Mouse (Mus musculus) frontal cortex, adult (tissue): ENCODE measurements around the gene Gpr162.

Experiments
- ATAC-seq: cut with Nextera tagmentation; 2 replicates; pipeline ENCODE4 v1.9.2; 2017; ENCODE audit warnings: mild to moderate bottlenecking, moderate library complexity, mixed read lengths; ENCODE audit not compliant: low TSS enrichment

Gpr162 gene

GRCm38 (mm10) chr6:124881821-124882220, 18.0 kb upstream of the Gpr162 start:
- no peak for ATAC-seq

GRCm38 (mm10) chr6:124879390-124879789, 15.6 kb upstream of the Gpr162 start:
- no peak for ATAC-seq

GRCm38 (mm10) chr6:124874348-124874747, 10.6 kb upstream of the Gpr162 start:
- ATAC-seq, result no peak

- no peak for ATAC-seq
Measured at GRCm38 (mm10) chr6:124866560-124866959, 2.8 kb upstream of the Gpr162 start.

GRCm38 (mm10) chr6:124865766-124866362, 2.1 kb upstream of the Gpr162 start:
- ATAC-seq, result no peak

GRCm38 (mm10) chr6:124863125-124863657, 592 bp downstream of the Gpr162 start:
- no peak for ATAC-seq

GRCm38 (mm10) chr6:124862406-124863124, 1.2 kb downstream of the Gpr162 start:
- 0 out of 2 replicates have a peak, but pooled peaks have one; percentile 8 for ATAC-seq

- no peak for ATAC-seq
Measured at GRCm38 (mm10) chr6:124861802-124862201, 2.0 kb downstream of the Gpr162 start.

GRCm38 (mm10) chr6:124861266-124861665, 2.5 kb downstream of the Gpr162 start:
- no peak for ATAC-seq

- ATAC-seq, result no peak
Measured at GRCm38 (mm10) chr6:124860511-124860910, 3.3 kb downstream of the Gpr162 start.

GRCm38 (mm10) chr6:124859725-124860124, 4.1 kb downstream of the Gpr162 start:
- ATAC-seq, result peak; percentile 18

- no peak for ATAC-seq
Measured at GRCm38 (mm10) chr6:124858561-124859318, 5.0 kb downstream of the Gpr162 start.

GRCm38 (mm10) chr6:124857840-124858530, 5.8 kb downstream of the Gpr162 start:
- no peak for ATAC-seq

- ATAC-seq, result peak; percentile 58
Measured at GRCm38 (mm10) chr6:124856916-124857839, 6.6 kb downstream of the Gpr162 start, which contains the start of gene P3h3. TSS of gene P3h3 (minus strand) at chr6:124857752.

GRCm38 (mm10) chr6:124856321-124856720, 7.5 kb downstream of the Gpr162 start:
- peak; percentile 20; the same call in 1 of the 2 replicates for ATAC-seq

GRCm38 (mm10) chr6:124854647-124855046, 9.1 kb downstream of the Gpr162 start:
- no peak for ATAC-seq

GRCm38 (mm10) chr6:124850535-124850934, 13.2 kb downstream of the Gpr162 start:
- ATAC-seq, result no peak

- ATAC-seq, result peak; percentile 92
Measured at GRCm38 (mm10) chr6:124847305-124847704, 16.5 kb downstream of the Gpr162 start.

GRCm38 (mm10) chr6:124840241-124841167, 23.3 kb downstream of the Gpr162 start, which contains the start of gene Gnb3:
TSS of gene Gnb3 (minus strand) at chr6:124840275.
- ATAC-seq, result no peak
